Mouse (Mus musculus) liver, adult 2 months (tissue): ENCODE measurements around the gene Scaper. TPM values are rescaled to one million over a fixed set of nuclear protein-coding genes. Genes with fewer than 3 reads are reported as not detected.
A peak's percentile ranks its signal among the peaks of the same experiment; 100 is the strongest.

ENCODE experiments used
- DNase-seq: peaks from one replicate; pipeline ENCODE4 v3.0.0-alpha.2; 2011; ENCODE audit warnings: low read depth, low spot score; ENCODE audit errors: extremely low read depth
- H3K27ac ChIP-seq: fragments of 200-500 bp; replicated peaks from 2 replicates; pipeline ENCODE4 v1.5.1; 2012; ENCODE audit warnings: low read depth, mild to moderate bottlenecking, control low read depth, inconsistent platforms, low read length; ENCODE audit not compliant: insufficient read depth
- H3K27me3 ChIP-seq: fragments of 200-500 bp; 2 replicates; pipeline ENCODE4 v1.6.1; 2012; ENCODE audit warnings: mild to moderate bottlenecking, moderate library complexity, low read length, inconsistent platforms; ENCODE audit not compliant: control insufficient read depth, insufficient read depth
- H3K36me3 ChIP-seq: fragments of 200-500 bp; 2 replicates; pipeline ENCODE4 v1.6.1; 2012; ENCODE audit warnings: low read length, inconsistent platforms; ENCODE audit not compliant: control insufficient read depth, insufficient read depth
- H3K4me1 ChIP-seq: fragments of 200-500 bp; 2 replicates; pipeline ENCODE4 v1.6.1; 2011; ENCODE audit warnings: low read length; ENCODE audit not compliant: control insufficient read depth, insufficient read depth
- H3K4me3 ChIP-seq: fragments of 200-500 bp; 2 replicates; pipeline ENCODE4 v1.5.1; 2011; ENCODE audit warnings: low read depth, mild to moderate bottlenecking, control low read depth, low read length, moderate library complexity; ENCODE audit not compliant: insufficient read depth
- H3K79me2 ChIP-seq: fragments of 200-500 bp; 2 replicates; pipeline ENCODE4 v1.6.1; 2012; ENCODE audit warnings: inconsistent platforms, mild to moderate bottlenecking, low read length, moderate library complexity; ENCODE audit not compliant: control insufficient read depth, insufficient read depth
- H3K9ac ChIP-seq: fragments of 200-500 bp; 2 replicates; pipeline ENCODE4 v1.6.1; 2012; ENCODE audit warnings: low read depth, mild to moderate bottlenecking, control low read depth, inconsistent platforms, low read length
- CTCF ChIP-seq: fragments of 200-500 bp; IDR thresholded peaks from 2 replicates; pipeline ENCODE4 v1.5.1; 2011; ENCODE audit warnings: low read depth, low read length, control low read depth
- POLR2A ChIP-seq: fragments of 200-500 bp; IDR thresholded peaks from 2 replicates; pipeline ENCODE4 v1.6.1; 2011; ENCODE audit warnings: low read length, control low read depth; ENCODE audit not compliant: insufficient read depth; ENCODE audit errors: extremely low read depth
- WGBS: fragments of 180-500 bp; shearing (Covaris S2); methylation state at CpG from one replicate; pipeline ENCODE4 v1.1.7; 2018; 5-methylcytosine and 5-hydroxymethylcytosine counted together
- polyA plus RNA-seq: library from polyadenylated mRNA; depleted of rRNA; stranded (reverse); fragments of >200 nt; gene quantifications from 2 replicates; pipeline ENCODE4 v1.2.3, GENCODE M21; 2012
- total RNA-seq: library from RNA; depleted of rRNA; stranded (reverse); fragments of >200 nt; gene quantifications from 2 replicates; pipeline ENCODE4 v1.2.3, GENCODE M21; 2014

Gene Scaper
- total and polyA plus RNA-seq, 2 experiments, result 1.4 to 9.5 TPM

DNA sequence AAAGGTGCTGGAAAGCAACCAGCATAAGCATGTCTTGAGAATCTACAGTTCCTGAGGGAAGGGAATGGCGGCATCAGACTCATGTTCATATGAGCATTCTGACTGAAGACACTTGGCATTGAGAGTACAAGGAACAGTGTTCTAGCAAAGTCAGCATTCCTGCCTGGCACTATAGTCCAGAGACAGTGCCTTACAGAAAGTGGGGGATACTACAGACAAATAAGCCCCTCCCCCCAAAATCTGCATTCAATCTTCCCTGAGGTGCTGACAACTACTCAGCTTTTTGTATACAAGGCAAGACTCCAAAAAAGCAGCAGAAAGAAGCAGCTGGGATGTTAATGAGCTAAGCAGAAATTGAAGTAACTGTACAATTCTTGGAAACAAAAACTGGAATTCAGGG lies 59.9 kb downstream of the Scaper start:
- Histone ChIP-seq H3K27ac (no peak overlapping the region), H3K36me3 (no peaks in the 10 kb centered on the region), H3K9ac (no peak overlapping the region), H3K4me3 (no peak overlapping the region), H3K79me2 (no peaks in the 10 kb centered on the region), H3K4me1 (no peaks in the 10 kb centered on the region), H3K27me3 (no peaks in the 10 kb centered on the region)
- no peak for TF ChIP-seq CTCF
- no peak for TF ChIP-seq POLR2A
- DNase-seq, result peak; percentile 2
- 92% methylated on average over 1 of the region's 1 CpGs for WGBS

GRCm38 (mm10) chr9:55789442-55789841 lies 148.5 kb downstream of the Scaper start:
- no peak overlapping the region for H3K4me3 ChIP-seq
- no peaks in the 10 kb centered on the region for H3K36me3 ChIP-seq
- no peaks in the 10 kb centered on the region for H3K27me3 ChIP-seq
- 94% methylated on average over 8 of the region's 8 CpGs for WGBS
- no peaks in the 10 kb centered on the region for H3K79me2 ChIP-seq
- no peak for DNase-seq
- H3K27ac ChIP-seq, result no peak overlapping the region
- no peak for TF ChIP-seq CTCF
- no peak for TF ChIP-seq POLR2A
- H3K4me1 ChIP-seq, result no peaks in the 10 kb centered on the region
- H3K9ac ChIP-seq, result no peak overlapping the region

GRCm38 (mm10) chr9:55712016-55712415 lies 225.9 kb downstream of the Scaper start:
- Histone ChIP-seq H3K27ac (no peak overlapping the region), H3K36me3 (no peaks in the 10 kb centered on the region), H3K27me3 (no peaks in the 10 kb centered on the region), H3K4me1 (no peaks in the 10 kb centered on the region), H3K4me3 (no peak overlapping the region), H3K9ac (no peak overlapping the region), H3K79me2 (no peaks in the 10 kb centered on the region)
- no peak for DNase-seq
- WGBS, result 46% methylated on average over 4 of the region's 4 CpGs
- TF ChIP-seq POLR2A (no peak), CTCF (no peak)

DNA sequence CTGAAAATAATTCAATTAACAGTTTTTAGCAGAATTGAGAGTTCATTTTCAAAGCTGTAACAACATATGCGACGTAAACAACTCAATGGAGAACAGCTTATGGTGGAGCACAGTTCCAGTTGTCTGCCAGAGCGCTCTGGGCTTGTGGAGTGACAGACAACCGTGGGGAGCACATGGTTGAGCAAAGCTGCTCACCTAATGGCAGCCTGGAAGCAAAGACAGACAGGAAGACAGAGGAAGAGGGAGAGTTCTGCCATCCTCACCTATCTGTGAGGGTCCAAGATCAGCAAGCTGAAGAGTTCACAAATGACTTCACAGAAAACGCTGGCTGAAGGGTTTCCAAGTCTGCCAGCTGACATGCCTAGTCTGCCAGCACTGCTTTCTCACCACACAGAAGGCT lies 227.4 kb downstream of the Scaper start:
- H3K4me3 ChIP-seq, result no peak overlapping the region
- H3K9ac ChIP-seq, result no peak overlapping the region
- no peak for TF ChIP-seq CTCF
- TF ChIP-seq POLR2A, result no peak
- WGBS, result 90% methylated on average over 5 of the region's 5 CpGs
- no peaks in the 10 kb centered on the region for H3K27me3 ChIP-seq
- no peaks in the 10 kb centered on the region for H3K79me2 ChIP-seq
- no peak overlapping the region for H3K27ac ChIP-seq
- H3K4me1 ChIP-seq, result no peaks in the 10 kb centered on the region
- DNase-seq, result no peak
- no peaks in the 10 kb centered on the region for H3K36me3 ChIP-seq

DNA sequence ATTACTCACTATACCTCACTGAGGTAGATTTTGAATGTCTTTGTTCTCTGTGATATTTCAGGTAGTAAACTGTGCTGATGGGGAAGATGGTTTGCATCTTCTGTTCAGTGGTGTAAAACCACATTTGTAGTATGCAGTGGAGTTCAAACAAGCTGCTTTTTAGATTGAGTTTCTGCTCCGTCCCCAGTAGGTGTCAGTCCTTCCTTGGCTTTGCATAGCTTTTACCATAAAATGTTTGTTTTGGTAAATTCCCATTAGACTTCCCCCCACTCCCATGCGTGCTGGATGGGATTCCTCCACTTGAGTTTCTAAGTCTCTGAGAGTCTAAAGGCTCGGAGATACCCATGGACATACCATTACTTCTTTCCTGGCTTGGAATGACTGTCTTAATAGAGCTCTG lies 231.3 kb downstream of the Scaper start:
- H3K4me3 ChIP-seq, result no peak overlapping the region
- TF ChIP-seq CTCF (no peak), POLR2A (no peak)

GRCm38 (mm10) chr9:55695307-55695706 lies 242.6 kb downstream of the Scaper start:
- no peak overlapping the region for H3K4me3 ChIP-seq
- TF ChIP-seq POLR2A, result no peak
- TF ChIP-seq CTCF, result no peak
- H3K27me3 ChIP-seq, result no peaks in the 10 kb centered on the region
- H3K9ac ChIP-seq, result no peak overlapping the region
- no peak overlapping the region for H3K27ac ChIP-seq
- 31% methylated on average over 1 of the region's 1 CpGs for WGBS
- no peak for DNase-seq
- H3K36me3 ChIP-seq, result no peaks in the 10 kb centered on the region
- H3K4me1 ChIP-seq, result no peaks in the 10 kb centered on the region
- H3K79me2 ChIP-seq, result no peaks in the 10 kb centered on the region

More for the DNA sequence above, 231.3 kb downstream of the Scaper start:
- Histone ChIP-seq H3K36me3 (no peaks in the 10 kb centered on the region), H3K27me3 (no peaks in the 10 kb centered on the region), H3K79me2 (no peaks in the 10 kb centered on the region), H3K9ac (no peak overlapping the region), H3K4me1 (no peaks in the 10 kb centered on the region), H3K27ac (no peak overlapping the region)
- WGBS, result 81% methylated on average over 3 of the region's 3 CpGs
- no peak for DNase-seq
